Mouse (Mus musculus): ENCODE measurements at regions not wholly inside any gene's neighbourhood (a gene's known extent, or its start where the extent isn't known, plus 50 kb on each side); places are given as distances from the start of the nearest gene placed in this dataset.
"Not testable (repeated sequence)": the region's sequence is repeated elsewhere in the genome, so short reads cannot be mapped to it uniquely, and the experiment has no call there.

DNA sequence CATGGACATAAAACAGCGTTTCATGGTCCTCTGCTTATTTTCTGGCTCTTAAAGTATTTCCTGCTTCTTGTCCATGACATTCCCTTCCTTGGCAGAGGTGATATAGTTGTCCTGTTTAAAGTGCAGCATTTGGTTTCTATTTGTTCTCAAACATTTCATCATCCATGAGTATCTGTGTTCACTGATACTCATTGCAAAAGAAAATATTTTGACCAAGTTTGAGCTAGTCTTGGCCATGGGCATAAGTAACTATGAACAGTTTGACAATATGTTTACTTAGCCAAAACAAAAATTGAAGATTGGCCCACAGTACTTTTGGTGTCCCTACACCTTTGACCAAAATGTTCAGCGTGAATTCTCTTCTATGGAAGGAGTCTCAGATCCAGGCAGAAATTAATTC, 58.7 kb upstream of the 2310057J18Rik start:
- not testable (repeated sequence) for DNase-seq

DNA sequence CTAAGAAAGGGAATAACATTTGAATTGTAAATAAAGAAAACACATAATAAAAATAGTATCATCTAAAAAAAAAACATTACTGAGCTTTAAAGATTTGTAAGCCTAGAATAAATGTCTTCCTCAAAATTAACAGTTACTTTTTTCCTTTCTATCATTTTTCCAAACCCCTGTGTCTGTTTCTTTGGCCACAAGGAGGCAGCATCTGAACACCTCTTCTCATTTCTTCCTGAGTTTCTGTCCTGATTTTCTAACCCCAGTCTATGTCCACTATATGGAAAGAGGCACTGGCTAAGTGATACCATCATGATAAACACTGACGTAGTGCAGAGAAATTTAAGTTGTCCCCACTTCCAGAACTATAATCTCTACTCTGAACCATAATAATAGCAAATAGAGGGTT, 55.8 kb upstream of the Soga3 start:
- DNase-seq = peak in 1 of 2 experiments; percentile 47

All from kidney, postnatal 36 days (tissue).